Mouse (Mus musculus) c-Kit-positive CD71-positive TER-119-positive erythroid progenitor cells, embryonic 14.5 days (primary cell): ENCODE measurements around the gene Mafk.

Experiments used
- DNase-seq: peaks from one replicate; pipeline ENCODE4 v3.0.0-alpha.2; 2013; ENCODE audit warnings: low spot score

Gene Mafk

GRCm38 (mm10) chr5:139796900-139797299 is 5.6 kb downstream of the Mafk start:
- no peak for DNase-seq

DNA sequence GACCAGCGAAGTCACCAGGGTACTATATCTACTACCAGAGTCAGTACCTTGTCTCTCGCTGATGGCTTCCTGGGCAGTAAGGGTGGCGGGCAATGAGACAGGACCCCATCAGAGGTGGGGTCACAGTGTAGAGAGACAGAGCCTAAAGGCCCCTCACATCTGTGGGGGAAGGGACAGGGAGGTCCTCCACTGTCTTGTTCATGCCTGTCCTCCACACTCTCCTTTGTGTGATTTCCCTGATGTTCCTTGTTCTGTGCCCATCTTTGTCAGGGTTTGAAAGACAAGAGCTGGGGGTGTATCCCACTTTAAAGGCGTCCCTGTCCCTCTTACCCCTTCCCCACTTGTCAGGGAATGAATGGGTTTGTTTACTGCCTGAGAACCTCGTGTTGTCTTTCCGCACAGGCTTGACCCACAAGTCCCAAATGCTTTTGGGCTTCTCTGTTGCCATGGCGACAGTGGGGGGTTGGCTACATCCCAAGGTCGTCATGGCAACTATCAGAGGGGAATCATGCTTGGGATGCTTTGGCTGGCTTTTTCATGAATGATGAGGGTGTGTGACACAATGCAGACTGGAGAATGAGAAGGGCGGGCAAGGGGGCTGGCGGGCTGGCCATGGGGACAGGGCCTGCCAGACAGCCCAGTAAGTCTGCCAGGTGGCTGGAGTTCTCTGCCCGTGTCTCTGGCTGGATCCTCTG is 6.3 kb downstream of the Mafk start:
- DNase-seq: no peak

DNA sequence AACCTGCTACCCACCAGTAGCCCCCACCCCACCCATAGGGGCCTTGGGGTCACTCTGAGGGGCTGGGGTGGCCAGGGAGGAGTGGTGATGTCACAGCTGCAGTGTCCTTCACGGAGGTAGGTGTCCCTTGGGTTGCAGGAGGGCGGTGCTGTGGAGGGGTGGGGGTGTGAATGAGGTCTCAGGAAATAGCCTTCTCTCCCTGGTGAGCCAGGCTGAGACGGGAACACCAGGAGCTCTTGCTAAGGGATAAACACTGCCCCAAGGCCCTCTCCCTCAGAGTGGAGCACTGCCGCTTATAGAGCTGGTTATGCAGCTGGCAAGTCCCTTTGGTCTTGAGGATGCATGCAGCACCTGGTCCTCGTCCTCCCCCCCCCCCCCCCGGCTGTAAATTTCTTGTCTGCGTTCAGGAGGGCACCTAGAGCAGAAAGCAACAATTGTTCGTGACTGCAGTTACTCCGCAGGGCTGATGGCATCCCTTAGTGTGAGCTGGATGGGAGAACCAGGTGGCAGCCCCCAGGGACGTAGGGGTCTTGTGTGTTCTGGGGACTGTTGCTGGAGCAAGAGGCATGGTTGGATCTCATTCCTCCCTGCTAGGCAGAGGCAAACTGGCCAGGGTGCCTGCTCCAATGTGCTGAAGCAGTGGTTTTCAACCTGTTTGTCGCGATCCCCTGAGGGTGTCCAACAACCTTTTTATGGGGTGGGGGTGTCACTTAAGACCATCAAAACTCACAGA is 7.0 kb downstream of the Mafk start:
- no peak for DNase-seq

- no peak for DNase-seq
Observed at GRCm38 (mm10) chr5:139799041-139799440, 7.7 kb downstream of the Mafk start.

DNA sequence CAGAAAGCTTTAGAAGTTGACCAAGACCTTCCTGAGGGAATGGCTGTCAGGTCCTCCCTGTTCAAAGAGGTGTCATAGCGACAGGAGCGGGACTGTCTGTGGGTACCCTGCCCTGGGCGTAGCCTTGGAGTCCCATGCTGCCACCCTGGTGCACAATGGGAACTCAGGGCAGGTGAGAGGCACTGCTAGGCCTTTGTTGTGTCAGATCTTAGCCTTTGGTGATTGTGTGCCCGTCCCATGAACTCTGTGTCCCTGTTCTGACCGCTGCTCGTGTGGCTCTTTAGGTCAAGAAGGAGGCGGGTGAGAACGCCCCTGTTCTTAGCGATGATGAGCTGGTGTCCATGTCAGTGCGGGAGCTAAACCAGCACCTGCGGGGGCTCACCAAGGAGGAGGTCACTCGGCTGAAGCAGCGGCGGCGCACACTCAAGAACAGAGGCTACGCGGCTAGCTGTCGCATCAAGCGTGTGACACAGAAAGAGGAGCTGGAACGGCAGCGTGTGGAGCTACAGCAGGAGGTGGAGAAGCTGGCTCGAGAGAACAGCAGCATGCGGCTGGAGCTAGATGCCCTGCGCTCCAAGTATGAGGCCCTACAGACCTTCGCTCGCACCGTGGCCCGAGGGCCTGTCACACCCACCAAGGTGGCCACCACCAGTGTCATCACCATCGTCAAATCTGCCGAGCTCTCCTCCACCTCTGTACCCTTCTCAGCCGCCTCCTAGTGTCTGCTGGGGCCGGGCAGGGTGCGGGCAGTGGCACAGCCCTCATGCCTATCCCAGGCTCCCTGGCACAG is 8.7 kb downstream of the Mafk start:
- DNase-seq: no peak

GRCm38 (mm10) chr5:139801231-139801630 is 9.9 kb downstream of the Mafk start:
- no peak for DNase-seq

- no peak for DNase-seq
Observed at GRCm38 (mm10) chr5:139801880-139802279, 10.6 kb downstream of the Mafk start.

DNA sequence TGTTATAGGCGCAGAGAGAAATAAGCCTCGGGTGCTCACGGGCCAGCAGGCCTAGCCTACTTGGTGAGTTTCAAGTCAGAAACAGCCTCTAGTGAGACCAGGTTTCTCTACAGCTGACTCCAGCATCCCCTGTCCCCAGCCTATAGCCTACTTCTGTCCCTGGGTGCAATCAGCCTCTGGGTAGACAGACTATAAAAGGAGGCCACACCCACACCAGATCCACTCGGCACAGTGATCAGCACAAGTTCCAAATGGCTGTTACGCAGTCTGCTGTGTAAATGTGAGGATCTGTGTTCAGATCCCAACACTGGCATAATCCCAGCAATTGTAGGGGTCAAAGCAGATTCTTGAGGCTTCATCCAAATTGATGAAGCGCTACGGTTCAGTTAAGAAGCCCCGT is 11.9 kb downstream of the Mafk start:
- peak; percentile 71 for DNase-seq

- DNase-seq: no peak
Observed at GRCm38 (mm10) chr5:139803601-139804102, 12.3 kb downstream of the Mafk start.

DNA sequence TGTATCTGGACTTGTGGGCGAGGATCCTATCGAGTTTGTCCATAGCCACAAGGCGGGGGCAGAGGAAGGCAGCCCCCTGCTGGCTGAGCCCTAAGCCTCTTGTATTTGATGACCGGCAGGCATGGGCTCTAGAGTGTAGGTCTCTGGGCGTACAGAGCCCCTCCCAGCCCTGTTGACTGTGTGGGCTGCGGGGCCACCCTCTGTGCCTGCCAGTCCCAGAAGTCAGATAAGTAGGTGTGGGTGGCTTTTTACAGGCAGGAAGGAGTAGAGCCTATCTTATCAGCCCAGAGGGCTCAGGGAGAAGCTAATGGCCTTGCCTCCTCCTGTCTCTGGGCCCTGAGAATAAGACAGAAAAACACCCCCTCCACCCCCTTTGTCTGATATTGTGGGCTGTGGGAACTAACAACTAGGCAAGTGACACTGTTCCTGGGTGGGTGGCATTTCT is 12.8 kb downstream of the Mafk start:
- peak; percentile 92 for DNase-seq

GRCm38 (mm10) chr5:139804573-139805111 is 13.3 kb downstream of the Mafk start:
- DNase-seq: peak; percentile 68

DNA sequence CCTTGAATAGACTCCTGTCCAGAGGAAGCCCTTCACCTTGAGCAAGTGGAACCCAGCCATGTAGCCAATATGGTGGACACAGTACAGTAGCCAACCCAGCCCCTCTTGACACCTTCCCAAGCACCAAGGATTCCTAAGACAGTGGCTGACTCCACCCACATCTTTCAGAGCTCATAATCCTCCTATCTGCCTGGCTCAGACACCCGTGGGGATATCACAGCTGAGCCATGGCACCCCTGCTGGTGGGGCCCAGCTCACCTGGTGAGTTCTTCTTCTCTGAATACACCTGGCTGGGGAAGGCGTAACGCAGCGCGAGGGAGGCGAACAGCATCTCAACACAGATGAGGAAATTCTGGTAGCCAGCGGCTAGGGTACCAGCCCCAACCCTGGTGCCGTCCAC is 14.6 kb downstream of the Mafk start:
- peak; percentile 71 for DNase-seq

- no peak for DNase-seq
Observed at GRCm38 (mm10) chr5:139809397-139809796, 18.1 kb downstream of the Mafk start.

DNA sequence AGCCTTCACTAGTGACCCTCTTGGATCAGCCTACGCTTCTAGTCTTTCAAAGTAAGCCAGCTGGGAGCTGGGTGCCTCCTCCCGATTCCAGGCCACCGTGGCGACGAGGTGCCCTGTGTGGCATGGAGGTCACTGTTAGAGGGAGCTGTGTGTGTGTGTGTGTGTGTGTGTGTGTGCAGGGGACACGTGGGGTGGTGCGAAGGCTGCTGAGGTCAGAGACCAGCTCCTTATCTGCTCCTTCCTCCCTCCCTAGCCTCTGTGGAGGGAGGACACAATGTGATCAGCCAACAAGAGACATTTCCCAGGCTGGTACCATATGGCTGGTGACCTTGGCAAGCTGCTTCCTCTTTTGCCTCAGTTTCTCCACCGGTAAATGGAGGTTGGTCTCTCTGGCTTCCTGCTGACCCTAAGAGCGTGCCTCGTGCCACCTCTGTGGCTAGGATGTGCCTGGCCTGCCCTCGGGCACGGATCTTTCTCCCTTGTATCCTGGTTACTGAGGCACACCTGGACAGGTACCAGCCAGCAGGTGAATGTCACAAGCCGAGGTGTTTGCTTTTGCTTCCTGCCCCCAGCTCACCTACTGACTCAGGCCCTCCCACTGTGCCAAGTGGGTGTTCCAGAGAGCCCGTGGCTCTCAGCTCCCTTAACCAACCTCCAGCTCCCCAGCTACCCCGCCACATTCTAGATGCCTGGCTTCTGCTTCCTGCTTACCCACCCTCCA is 20.5 kb downstream of the Mafk start:
- DNase-seq: no peak

- no peak for DNase-seq
Observed at GRCm38 (mm10) chr5:139812398-139813125, 21.2 kb downstream of the Mafk start.

DNA sequence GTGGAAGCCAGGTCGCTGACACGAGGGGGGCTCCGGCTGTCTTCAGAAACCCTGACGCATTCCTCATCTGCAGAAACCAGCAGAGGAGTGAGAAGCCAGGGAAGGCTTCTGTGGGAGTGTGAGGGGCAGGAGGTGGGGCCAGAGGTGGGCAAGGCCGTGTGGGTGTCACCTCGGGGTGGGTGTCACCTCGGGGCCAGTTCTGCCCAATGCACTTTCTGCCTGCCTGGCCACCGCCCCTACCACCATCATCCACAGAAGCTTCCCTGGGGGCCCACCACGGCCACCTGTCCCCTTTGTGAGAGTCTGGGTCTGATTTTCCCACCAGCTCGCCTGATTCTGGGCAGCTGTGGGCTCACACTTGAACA is 21.8 kb downstream of the Mafk start:
- no peak for DNase-seq

DNA sequence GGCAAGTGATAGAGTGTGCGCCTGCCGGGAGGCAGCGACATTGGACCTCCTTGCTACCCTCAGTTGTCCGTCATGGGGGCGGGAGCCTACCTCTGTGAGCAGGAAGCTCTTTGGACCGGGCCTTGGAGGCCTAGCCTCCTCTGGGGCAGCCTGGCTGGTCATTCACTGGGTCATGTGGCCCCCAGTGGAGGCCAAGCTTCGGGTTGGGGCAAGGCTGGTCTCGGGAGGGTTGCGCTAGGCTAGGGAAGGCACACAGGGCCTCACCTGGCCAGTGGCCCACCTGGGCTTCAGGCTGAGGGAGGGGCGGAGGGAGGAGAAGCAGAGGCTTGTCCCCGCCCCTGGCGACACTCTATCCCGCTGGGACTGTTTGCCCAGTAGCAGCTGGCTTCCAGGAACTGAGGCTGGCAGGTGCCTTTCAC is 22.7 kb downstream of the Mafk start:
- DNase-seq: no peak

DNA sequence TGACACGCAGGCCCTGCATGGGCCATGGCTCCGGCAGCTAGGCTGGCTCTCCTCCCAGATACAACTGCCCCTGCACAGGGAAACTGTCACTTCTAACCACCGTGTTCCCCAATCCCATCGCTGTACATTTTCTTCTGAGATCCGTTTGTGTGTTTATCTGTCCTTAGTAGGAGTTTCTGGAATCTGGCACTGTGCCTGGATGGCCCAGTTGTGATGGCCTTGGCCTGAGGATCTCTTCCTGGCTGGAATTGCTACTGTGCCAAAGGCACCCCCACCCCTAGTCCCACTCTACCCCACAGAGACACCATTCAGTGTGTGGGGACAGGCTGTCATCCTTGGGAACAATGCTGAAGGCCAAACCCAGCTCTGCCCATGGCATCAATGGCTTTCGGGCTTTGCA is 24.7 kb downstream of the Mafk start:
- DNase-seq: no peak

GRCm38 (mm10) chr5:139816445-139816844 is 25.1 kb downstream of the Mafk start:
- no peak for DNase-seq

- no peak for DNase-seq
Observed at GRCm38 (mm10) chr5:139817292-139817691, 26.0 kb downstream of the Mafk start.

DNA sequence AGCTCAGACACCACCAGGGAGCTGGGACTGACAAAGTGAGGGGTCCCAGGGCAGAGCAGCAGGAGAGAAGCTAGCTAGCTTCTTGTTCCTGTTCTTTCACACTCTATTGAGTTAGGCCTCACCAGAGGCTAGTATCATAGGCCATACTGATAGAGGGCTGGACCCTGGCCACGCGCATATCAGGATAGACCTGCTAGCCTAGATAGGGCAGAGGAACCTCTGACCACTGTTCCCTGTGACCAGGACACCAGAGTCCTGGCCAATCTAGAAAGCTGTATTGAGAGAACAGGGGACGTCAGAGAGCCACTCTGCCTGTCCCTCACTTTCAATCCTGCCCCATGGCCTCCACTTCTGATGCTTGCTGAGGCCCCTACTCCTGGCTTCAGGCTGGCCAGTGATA is 26.7 kb downstream of the Mafk start:
- DNase-seq: no peak
